Mouse (Mus musculus): Measurements from ENCODE around the gene C2cd4b. TPM values are rescaled to one million over a fixed set of nuclear protein-coding genes. Genes with fewer than 3 reads are reported as not detected.

C2cd4b gene
- polyA plus RNA-seq, 1 experiment from 2014 or later = 0.70 TPM

DNA sequence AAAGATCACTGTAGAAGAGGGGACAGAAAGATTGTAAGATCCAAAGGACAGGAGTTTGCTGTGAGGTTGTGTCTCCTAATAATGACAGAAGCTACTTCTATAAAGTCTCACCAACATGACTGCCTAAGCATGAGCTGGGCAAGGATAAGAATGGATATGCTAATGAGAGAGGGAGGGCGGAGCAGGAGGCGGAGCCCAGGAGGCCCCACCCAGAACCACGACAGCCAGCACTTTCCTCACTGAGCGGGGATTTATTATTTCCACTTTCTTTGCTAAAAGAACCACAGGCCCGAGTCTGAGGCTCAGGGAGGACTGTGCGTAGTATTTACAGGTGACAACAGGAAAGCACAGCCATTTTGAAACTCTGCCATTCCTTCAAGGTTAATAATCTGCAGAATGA is 28.4 kb downstream of the C2cd4b start:
- H3K9me3 ChIP-seq (replicated peaks; ENCODE audit: control insufficient read depth, low read length, poor library complexity, severe bottlenecking) = 0 out of 2 replicates have a peak, but pooled peaks cover 3% of the 10 kb centered on the region
- no peaks in the 10 kb centered on the region for H3K36me3 ChIP-seq (ENCODE audit: control insufficient read depth, insufficient read depth, low read length)
- no peak for ATAC-seq
- H3K4me2 ChIP-seq (ENCODE audit: low read length) = no peak overlapping the region
- no peak overlapping the region for H3K4me3 ChIP-seq (ENCODE audit: low read depth, low read length)
- no peaks in the 10 kb centered on the region for H3K27me3 ChIP-seq (ENCODE audit: control insufficient read depth, insufficient read depth, low read depth, low read length)
- H3K27ac ChIP-seq (ENCODE audit: low read length) = no peak overlapping the region
- H3K4me1 ChIP-seq (ENCODE audit: control insufficient read depth, insufficient read depth, low read length) = no peaks in the 10 kb centered on the region
- WGBS = 62% methylated on average over 6 of the region's 6 CpGs
- H3K9ac ChIP-seq (ENCODE audit: low read depth, low read length) = no peak overlapping the region

DNA sequence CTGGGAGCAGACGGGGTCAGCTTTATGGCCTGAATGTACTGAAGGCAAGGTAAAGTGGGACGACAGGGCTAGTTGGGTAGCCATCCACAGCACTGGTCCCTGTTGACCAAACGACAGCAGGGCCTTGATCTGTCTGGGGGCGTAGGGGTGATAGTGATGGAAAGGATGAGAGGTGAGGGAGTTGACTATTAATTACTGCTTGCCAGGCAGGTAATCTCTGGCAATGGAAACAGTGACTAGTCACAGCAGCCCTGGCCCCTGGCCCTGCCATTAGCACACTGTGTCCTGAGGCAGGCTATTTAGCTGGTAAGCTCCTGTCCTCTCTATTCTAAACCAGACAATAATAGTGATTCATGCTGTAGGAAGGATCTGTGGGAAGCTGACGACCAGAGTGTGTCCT is 33.2 kb downstream of the C2cd4b start:
- Histone ChIP-seq H3K9ac (ENCODE audit: low read depth, low read length) (no peak overlapping the region), H3K27ac (ENCODE audit: low read length) (no peak overlapping the region), H3K4me1 (ENCODE audit: control insufficient read depth, insufficient read depth, low read length) (peaks cover 15% of the 10 kb centered on the region), H3K27me3 (ENCODE audit: control insufficient read depth, insufficient read depth, low read depth, low read length) (no peaks in the 10 kb centered on the region), H3K4me2 (ENCODE audit: low read length) (no peak overlapping the region), H3K36me3 (ENCODE audit: control insufficient read depth, insufficient read depth, low read length) (no peaks in the 10 kb centered on the region), H3K4me3 (ENCODE audit: low read depth, low read length) (no peak overlapping the region), H3K9me3 (replicated peaks; ENCODE audit: control insufficient read depth, low read length, poor library complexity, severe bottlenecking) (no peaks in the 10 kb centered on the region)
- 67% methylated on average over 5 of the region's 5 CpGs for WGBS
- ATAC-seq = no peak

DNA sequence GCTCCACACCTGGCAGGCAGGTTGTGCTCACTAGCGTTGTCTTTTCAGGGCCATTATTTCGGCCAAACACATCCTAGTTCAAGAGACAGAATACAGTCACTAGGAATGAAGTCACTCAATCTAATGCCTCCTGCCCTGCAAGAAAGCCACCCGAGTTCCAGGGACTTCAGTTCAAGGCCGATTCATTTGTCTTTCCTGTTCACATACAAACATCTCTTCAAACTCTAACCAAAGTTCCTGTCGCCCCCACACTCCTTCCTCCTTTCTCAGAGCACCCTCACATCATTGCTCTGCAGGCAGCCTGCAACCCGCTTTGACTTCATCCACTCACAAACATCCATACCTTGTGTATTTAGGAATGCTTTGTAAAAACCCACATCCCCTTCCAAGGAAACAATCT is 34.3 kb downstream of the C2cd4b start:
- no peaks in the 10 kb centered on the region for H3K27me3 ChIP-seq (ENCODE audit: control insufficient read depth, insufficient read depth, low read depth, low read length)
- H3K4me1 ChIP-seq (ENCODE audit: control insufficient read depth, insufficient read depth, low read length) = peaks cover 15% of the 10 kb centered on the region
- no peak overlapping the region for H3K4me2 ChIP-seq (ENCODE audit: low read length)
- no peak overlapping the region for H3K4me3 ChIP-seq (ENCODE audit: low read depth, low read length)
- no peak for ATAC-seq
- no peaks in the 10 kb centered on the region for H3K36me3 ChIP-seq (ENCODE audit: control insufficient read depth, insufficient read depth, low read length)
- WGBS = 81% methylated on average over 6 of the region's 6 CpGs
- no peaks in the 10 kb centered on the region for H3K9me3 ChIP-seq (replicated peaks; ENCODE audit: control insufficient read depth, low read length, poor library complexity, severe bottlenecking)
- H3K27ac ChIP-seq (ENCODE audit: low read length) = no peak overlapping the region
- H3K9ac ChIP-seq (ENCODE audit: low read depth, low read length) = no peak overlapping the region

DNA sequence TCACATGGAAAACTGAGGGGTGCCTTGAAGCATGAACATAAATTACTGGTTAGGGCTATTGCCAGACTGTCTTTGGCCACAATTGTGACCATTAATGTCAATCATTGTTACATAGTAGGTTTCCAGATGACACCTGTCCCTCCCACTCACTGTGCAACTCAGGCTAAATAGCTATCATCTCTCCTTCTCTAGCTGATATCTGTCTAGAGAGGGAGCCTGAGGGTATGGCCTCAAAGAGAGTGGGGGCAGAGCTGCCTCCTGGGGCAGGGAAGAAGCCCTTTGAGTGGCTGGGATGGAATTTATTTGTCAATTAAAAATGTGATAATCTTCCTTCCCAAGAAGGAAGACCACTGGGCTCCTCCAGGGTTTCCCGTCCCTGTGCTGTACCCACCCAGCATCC is 35.0 kb downstream of the C2cd4b start:
- H3K4me2 ChIP-seq (ENCODE audit: low read length) = no peak overlapping the region
- no peak overlapping the region for H3K9ac ChIP-seq (ENCODE audit: low read depth, low read length)
- H3K4me3 ChIP-seq (ENCODE audit: low read depth, low read length) = no peak overlapping the region
- H3K9me3 ChIP-seq (replicated peaks; ENCODE audit: control insufficient read depth, low read length, poor library complexity, severe bottlenecking) = no peaks in the 10 kb centered on the region
- WGBS = 38% methylated on average over 1 of the region's 1 CpGs
- H3K27me3 ChIP-seq (ENCODE audit: control insufficient read depth, insufficient read depth, low read depth, low read length) = no peaks in the 10 kb centered on the region
- H3K27ac ChIP-seq (ENCODE audit: low read length) = no peak overlapping the region
- H3K4me1 ChIP-seq (ENCODE audit: control insufficient read depth, insufficient read depth, low read length) = peaks cover 15% of the 10 kb centered on the region
- ATAC-seq = 0 out of 2 replicates have a peak, but pooled peaks have one; percentile 39
- no peaks in the 10 kb centered on the region for H3K36me3 ChIP-seq (ENCODE audit: control insufficient read depth, insufficient read depth, low read length)

DNA sequence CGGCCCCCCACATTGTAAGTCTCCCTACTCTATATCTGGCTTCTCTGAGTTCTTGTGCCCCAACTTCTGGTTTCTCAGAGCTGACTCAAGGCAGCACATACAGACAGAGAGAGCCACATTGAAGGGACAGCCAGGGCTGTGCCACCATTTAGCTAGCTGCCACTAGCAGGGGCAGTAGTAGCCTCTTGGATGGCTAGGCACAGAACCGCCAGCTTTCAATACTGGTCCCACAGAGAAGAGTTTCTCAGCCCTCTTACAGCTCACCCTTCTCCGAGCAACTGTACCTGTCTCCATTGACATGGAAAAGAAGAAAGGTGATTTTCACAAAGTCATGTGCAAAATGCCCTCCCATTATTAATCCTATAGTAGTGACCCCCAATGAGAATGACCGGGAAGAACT is 35.4 kb downstream of the C2cd4b start:
- no peak overlapping the region for H3K9ac ChIP-seq (ENCODE audit: low read depth, low read length)
- no peak overlapping the region for H3K4me3 ChIP-seq (ENCODE audit: low read depth, low read length)
- WGBS = 87% methylated on average over 4 of the region's 4 CpGs
- H3K27me3 ChIP-seq (ENCODE audit: control insufficient read depth, insufficient read depth, low read depth, low read length) = no peaks in the 10 kb centered on the region
- H3K36me3 ChIP-seq (ENCODE audit: control insufficient read depth, insufficient read depth, low read length) = no peaks in the 10 kb centered on the region
- H3K27ac ChIP-seq (ENCODE audit: low read length) = no peak overlapping the region
- 0 out of 2 replicates have a peak, but pooled peaks have one; percentile 60 for ATAC-seq
- H3K4me1 ChIP-seq (ENCODE audit: control insufficient read depth, insufficient read depth, low read length) = peaks cover 15% of the 10 kb centered on the region
- no peak overlapping the region for H3K4me2 ChIP-seq (ENCODE audit: low read length)
- no peaks in the 10 kb centered on the region for H3K9me3 ChIP-seq (replicated peaks; ENCODE audit: control insufficient read depth, low read length, poor library complexity, severe bottlenecking)

DNA sequence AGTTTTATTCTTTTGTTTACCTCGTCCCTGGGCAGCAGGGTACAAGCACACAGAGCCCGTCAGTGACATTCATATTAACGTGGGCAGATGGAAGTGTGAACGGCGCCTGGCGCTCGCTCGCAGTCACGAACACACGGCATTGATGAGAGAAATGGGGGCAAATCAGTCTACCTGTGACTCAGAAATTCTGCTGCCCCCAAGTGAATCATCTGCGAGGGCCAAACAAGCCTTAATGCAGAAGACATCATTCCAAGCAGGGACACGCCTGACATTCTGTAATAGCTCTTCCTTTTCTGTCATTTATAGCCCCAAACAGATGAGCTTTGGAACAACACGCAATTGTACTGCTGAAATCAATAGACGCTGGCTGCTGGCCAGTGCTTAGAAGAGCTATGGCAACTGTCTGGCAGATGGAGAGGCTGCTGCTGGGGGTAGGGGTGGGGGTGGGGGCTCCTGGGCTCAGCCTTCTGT is 36.0 kb downstream of the C2cd4b start:
- Histone ChIP-seq H3K27ac (ENCODE audit: low read length) (peak overlapping the region; percentile 60), H3K27me3 (ENCODE audit: control insufficient read depth, insufficient read depth, low read depth, low read length) (no peaks in the 10 kb centered on the region), H3K36me3 (ENCODE audit: control insufficient read depth, insufficient read depth, low read length) (no peaks in the 10 kb centered on the region), H3K9me3 (replicated peaks; ENCODE audit: control insufficient read depth, low read length, poor library complexity, severe bottlenecking) (no peaks in the 10 kb centered on the region), H3K4me1 (ENCODE audit: control insufficient read depth, insufficient read depth, low read length) (peaks cover 15% of the 10 kb centered on the region), H3K4me2 (ENCODE audit: low read length) (peak overlapping the region; percentile 44), H3K9ac (ENCODE audit: low read depth, low read length) (0 out of 2 replicates have a peak overlapping the region, but pooled peaks have one; percentile 50), H3K4me3 (ENCODE audit: low read depth, low read length) (no peak overlapping the region)
- 19% methylated on average over 14 of the region's 14 CpGs for WGBS
- peak; percentile 72; the same call in 1 of the 2 replicates for ATAC-seq

DNA sequence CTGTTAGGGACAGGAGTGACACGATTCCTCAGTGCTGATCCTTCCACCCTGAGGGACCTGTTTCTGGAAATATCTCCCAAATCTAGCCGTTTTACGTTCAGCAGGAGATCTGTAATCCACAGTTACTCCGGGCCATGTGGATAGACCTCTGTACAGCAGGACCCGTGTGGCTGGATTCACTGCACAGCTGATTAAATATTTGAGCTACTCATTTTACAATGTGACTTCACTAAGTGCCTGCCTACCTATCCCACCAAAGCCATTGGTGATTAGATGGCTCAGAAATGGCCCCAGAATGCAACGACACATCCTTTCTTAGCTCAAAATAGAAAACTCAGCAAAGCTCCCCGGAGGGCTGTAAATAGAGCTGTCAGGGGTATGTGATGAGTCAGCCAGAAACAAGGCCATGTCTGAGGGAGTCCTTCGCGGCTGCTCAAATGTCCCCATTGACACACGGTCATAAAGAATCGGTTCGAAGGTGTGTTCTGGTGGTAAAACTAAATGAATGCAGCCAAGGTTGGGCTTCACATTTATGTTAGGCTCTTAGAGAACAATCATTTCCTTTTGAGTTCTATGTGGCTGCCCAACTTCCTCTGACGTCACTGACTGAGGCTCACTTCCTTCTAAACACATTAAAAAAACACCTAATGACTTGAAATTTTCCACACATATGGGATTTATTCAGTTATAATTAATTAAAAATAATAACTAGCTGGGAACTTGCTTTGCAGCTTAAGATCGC is 40.0 kb downstream of the C2cd4b start:
- no peaks in the 10 kb centered on the region for H3K27me3 ChIP-seq (ENCODE audit: control insufficient read depth, insufficient read depth, low read depth, low read length)

DNA sequence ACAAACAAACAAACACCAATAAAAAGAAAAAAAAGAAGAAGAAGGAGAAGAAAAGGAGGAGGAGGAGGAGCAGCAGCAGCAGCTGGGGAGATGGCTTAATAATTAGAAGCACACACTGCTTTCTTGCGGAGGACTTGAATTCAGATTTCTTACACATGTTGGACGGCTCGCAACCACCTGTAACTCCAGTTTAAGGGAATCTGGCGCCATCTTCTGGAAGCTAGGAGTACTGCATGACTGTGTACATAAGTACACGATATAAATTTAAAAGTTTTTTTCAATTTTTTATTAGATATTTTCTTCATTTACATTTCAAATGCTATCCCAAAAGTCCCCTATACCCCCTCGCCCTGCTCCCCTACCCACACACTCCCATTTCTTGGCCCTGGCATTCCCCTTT is 43.0 kb downstream of the C2cd4b start:
- H3K4me1 ChIP-seq (ENCODE audit: control insufficient read depth, insufficient read depth, low read length) = no peaks in the 10 kb centered on the region
- no peak overlapping the region for H3K4me3 ChIP-seq (ENCODE audit: low read depth, low read length)
- H3K27me3 ChIP-seq (ENCODE audit: control insufficient read depth, insufficient read depth, low read depth, low read length) = no peaks in the 10 kb centered on the region
- whole genome bisulfite sequencing = 32% methylated on average over 6 of the region's 6 CpGs
- H3K36me3 ChIP-seq (ENCODE audit: control insufficient read depth, insufficient read depth, low read length) = no peaks in the 10 kb centered on the region
- H3K9me3 ChIP-seq (replicated peaks; ENCODE audit: control insufficient read depth, low read length, poor library complexity, severe bottlenecking) = no peaks in the 10 kb centered on the region
- H3K9ac ChIP-seq (ENCODE audit: low read depth, low read length) = no peak overlapping the region
- H3K4me2 ChIP-seq (ENCODE audit: low read length) = no peak overlapping the region
- H3K27ac ChIP-seq (ENCODE audit: low read length) = no peak overlapping the region
- no peak for ATAC-seq

More for the DNA sequence above, 40.0 kb downstream of the C2cd4b start:
- H3K4me2 ChIP-seq (ENCODE audit: low read length) = no peak overlapping the region
- no peaks in the 10 kb centered on the region for H3K9me3 ChIP-seq (replicated peaks; ENCODE audit: control insufficient read depth, low read length, poor library complexity, severe bottlenecking)
- H3K9ac ChIP-seq (ENCODE audit: low read depth, low read length) = no peak overlapping the region
- no peak for ATAC-seq
- H3K4me1 ChIP-seq (ENCODE audit: control insufficient read depth, insufficient read depth, low read length) = peaks cover 14% of the 10 kb centered on the region
- H3K27ac ChIP-seq (ENCODE audit: low read length) = no peak overlapping the region
- no peak overlapping the region for H3K4me3 ChIP-seq (ENCODE audit: low read depth, low read length)
- WGBS = 59% methylated on average over 14 of the region's 14 CpGs
- no peaks in the 10 kb centered on the region for H3K36me3 ChIP-seq (ENCODE audit: control insufficient read depth, insufficient read depth, low read length)

DNA sequence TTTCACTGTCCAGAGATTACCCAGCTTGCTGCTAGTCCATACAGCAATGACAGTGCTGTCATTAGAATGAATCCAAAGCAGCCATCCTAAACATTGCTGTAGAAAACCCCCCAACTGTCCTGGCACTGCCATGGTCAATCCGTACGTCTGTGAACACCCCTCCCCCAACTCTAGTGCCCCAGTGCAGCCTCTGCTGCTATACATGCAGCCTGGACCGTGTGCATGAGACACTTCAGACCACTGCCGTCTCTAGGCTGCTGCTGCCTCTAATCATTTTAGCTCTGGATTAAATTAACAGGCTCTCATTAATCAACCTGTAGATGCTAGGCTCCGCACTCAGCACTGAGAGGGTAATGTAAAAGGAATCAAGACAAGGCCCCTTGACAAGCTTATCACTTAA is 47.8 kb downstream of the C2cd4b start:
- no peaks in the 10 kb centered on the region for H3K36me3 ChIP-seq (ENCODE audit: control insufficient read depth, insufficient read depth, low read length)
- H3K27ac ChIP-seq (ENCODE audit: low read length) = no peak overlapping the region
- H3K27me3 ChIP-seq (ENCODE audit: control insufficient read depth, insufficient read depth, low read depth, low read length) = no peaks in the 10 kb centered on the region
- ATAC-seq = no peak
- no peaks in the 10 kb centered on the region for H3K9me3 ChIP-seq (replicated peaks; ENCODE audit: control insufficient read depth, low read length, poor library complexity, severe bottlenecking)
- no peak overlapping the region for H3K9ac ChIP-seq (ENCODE audit: low read depth, low read length)
- no peak overlapping the region for H3K4me3 ChIP-seq (ENCODE audit: low read depth, low read length)
- H3K4me1 ChIP-seq (ENCODE audit: control insufficient read depth, insufficient read depth, low read length) = 0 out of 2 replicates have a peak, but pooled peaks cover 3% of the 10 kb centered on the region
- 70% methylated on average over 5 of the region's 5 CpGs for WGBS
- H3K4me2 ChIP-seq (ENCODE audit: low read length) = no peak overlapping the region

Measured in midbrain, embryonic 16.5 days (tissue).